Mouse (Mus musculus) liver, adult 2 months (tissue): ENCODE results near the gene Rfx1. TPM values are rescaled to one million over a fixed set of nuclear protein-coding genes. Genes with fewer than 3 reads are reported as not detected.

ENCODE experiments used
- DNase-seq: peaks from one replicate; pipeline ENCODE4 v3.0.0-alpha.2; 2011; ENCODE audit warnings: low read depth, low spot score; ENCODE audit errors: extremely low read depth
- H3K27ac ChIP-seq: fragments of 200-500 bp; replicated peaks from 2 replicates; pipeline ENCODE4 v1.5.1; 2012; ENCODE audit warnings: low read depth, mild to moderate bottlenecking, control low read depth, inconsistent platforms, low read length; ENCODE audit not compliant: insufficient read depth
- H3K27me3 ChIP-seq: fragments of 200-500 bp; 2 replicates; pipeline ENCODE4 v1.6.1; 2012; ENCODE audit warnings: mild to moderate bottlenecking, moderate library complexity, low read length, inconsistent platforms; ENCODE audit not compliant: control insufficient read depth, insufficient read depth
- H3K36me3 ChIP-seq: fragments of 200-500 bp; 2 replicates; pipeline ENCODE4 v1.6.1; 2012; ENCODE audit warnings: low read length, inconsistent platforms; ENCODE audit not compliant: control insufficient read depth, insufficient read depth
- H3K4me1 ChIP-seq: fragments of 200-500 bp; 2 replicates; pipeline ENCODE4 v1.6.1; 2011; ENCODE audit warnings: low read length; ENCODE audit not compliant: control insufficient read depth, insufficient read depth
- H3K4me3 ChIP-seq: fragments of 200-500 bp; 2 replicates; pipeline ENCODE4 v1.5.1; 2011; ENCODE audit warnings: low read depth, mild to moderate bottlenecking, control low read depth, low read length, moderate library complexity; ENCODE audit not compliant: insufficient read depth
- H3K79me2 ChIP-seq: fragments of 200-500 bp; 2 replicates; pipeline ENCODE4 v1.6.1; 2012; ENCODE audit warnings: inconsistent platforms, mild to moderate bottlenecking, low read length, moderate library complexity; ENCODE audit not compliant: control insufficient read depth, insufficient read depth
- H3K9ac ChIP-seq: fragments of 200-500 bp; 2 replicates; pipeline ENCODE4 v1.6.1; 2012; ENCODE audit warnings: low read depth, mild to moderate bottlenecking, control low read depth, inconsistent platforms, low read length
- CTCF ChIP-seq: fragments of 200-500 bp; IDR thresholded peaks from 2 replicates; pipeline ENCODE4 v1.5.1; 2011; ENCODE audit warnings: low read depth, low read length, control low read depth
- POLR2A ChIP-seq: fragments of 200-500 bp; IDR thresholded peaks from 2 replicates; pipeline ENCODE4 v1.6.1; 2011; ENCODE audit warnings: low read length, control low read depth; ENCODE audit not compliant: insufficient read depth; ENCODE audit errors: extremely low read depth
- WGBS: fragments of 180-500 bp; shearing (Covaris S2); methylation state at CpG from one replicate; pipeline ENCODE4 v1.1.7; 2018; 5-methylcytosine and 5-hydroxymethylcytosine counted together
- polyA plus RNA-seq: library from polyadenylated mRNA; depleted of rRNA; stranded (reverse); fragments of >200 nt; gene quantifications from 2 replicates; pipeline ENCODE4 v1.2.3, GENCODE M21; 2012
- total RNA-seq: library from RNA; depleted of rRNA; stranded (reverse); fragments of >200 nt; gene quantifications from 2 replicates; pipeline ENCODE4 v1.2.3, GENCODE M21; 2014

Gene Rfx1
- total and polyA plus RNA-seq, 2 experiments, result 1.8 to 8.3 TPM

GRCm38 (mm10) chr8:84104697-84105609, 38.3 kb downstream of the Rfx1 start, which contains the start of gene Dcaf15:
Gene Dcaf15, minus strand, starts transcription at chr8:84104768.
- WGBS, result 13% methylated on average over 42 of the region's 42 CpGs
- H3K4me1 ChIP-seq, result peaks cover 4% of the 10 kb centered on the region
- no peak for TF ChIP-seq CTCF
- TF ChIP-seq POLR2A, result no peak
- peak within 1 kb of the TSS; percentile 71 for H3K4me3 ChIP-seq
- no peaks in the 10 kb centered on the region for H3K36me3 ChIP-seq
- peaks cover 5% of the 10 kb centered on the region; the same call in 1 of the 2 replicates for H3K79me2 ChIP-seq
- no peak within 1 kb of the TSS for H3K27ac ChIP-seq
- peak; percentile 98 for DNase-seq
- H3K9ac ChIP-seq, result peak within 1 kb of the TSS; percentile 58
- no peaks in the 10 kb centered on the region for H3K27me3 ChIP-seq

- H3K4me1 ChIP-seq, result peaks cover 4% of the 10 kb centered on the region
- no peak for TF ChIP-seq POLR2A
- TF ChIP-seq CTCF, result no peak
- no peaks in the 10 kb centered on the region for H3K27me3 ChIP-seq
- H3K79me2 ChIP-seq, result peaks cover 5% of the 10 kb centered on the region; the same call in 1 of the 2 replicates
- no peak overlapping the region for H3K27ac ChIP-seq
- no peaks in the 10 kb centered on the region for H3K36me3 ChIP-seq
- DNase-seq, result no peak
- H3K9ac ChIP-seq, result no peak overlapping the region
- WGBS, result 75% methylated on average over 2 of the region's 2 CpGs
- H3K4me3 ChIP-seq, result no peak overlapping the region
These were observed 39.0 kb downstream of the Rfx1 start for GRCm38 (mm10) chr8:84105676-84106075.

- Histone ChIP-seq H3K27ac (no peak overlapping the region), H3K36me3 (no peaks in the 10 kb centered on the region), H3K27me3 (no peaks in the 10 kb centered on the region), H3K79me2 (peaks cover 5% of the 10 kb centered on the region; the same call in 1 of the 2 replicates), H3K4me1 (peaks cover 4% of the 10 kb centered on the region), H3K4me3 (no peak overlapping the region), H3K9ac (no peak overlapping the region)
- TF ChIP-seq CTCF (no peak), POLR2A (no peak)
- DNase-seq, result no peak
- WGBS, result 70% methylated on average over 6 of the region's 6 CpGs
These were observed 39.8 kb downstream of the Rfx1 start for GRCm38 (mm10) chr8:84106216-84107040.

- no peaks in the 10 kb centered on the region for H3K27me3 ChIP-seq
- no peak for TF ChIP-seq POLR2A
- TF ChIP-seq CTCF, result no peak
- WGBS, result 86% methylated on average over 6 of the region's 6 CpGs
- no peaks in the 10 kb centered on the region for H3K36me3 ChIP-seq
- no peak for DNase-seq
- H3K79me2 ChIP-seq, result no peaks in the 10 kb centered on the region
- H3K9ac ChIP-seq, result no peak overlapping the region
- no peaks in the 10 kb centered on the region for H3K4me1 ChIP-seq
- no peak overlapping the region for H3K4me3 ChIP-seq
- H3K27ac ChIP-seq, result no peak overlapping the region
These were observed 49.0 kb downstream of the Rfx1 start for GRCm38 (mm10) chr8:84115646-84116045.

- WGBS, result 90% methylated on average over 3 of the region's 3 CpGs
- no peak for TF ChIP-seq CTCF
- TF ChIP-seq POLR2A, result no peak
- Histone ChIP-seq H3K27me3 (no peaks in the 10 kb centered on the region), H3K79me2 (no peaks in the 10 kb centered on the region), H3K27ac (no peak overlapping the region), H3K9ac (no peak overlapping the region), H3K4me3 (no peak overlapping the region), H3K4me1 (no peaks in the 10 kb centered on the region), H3K36me3 (no peaks in the 10 kb centered on the region)
- no peak for DNase-seq
These were observed 55.5 kb downstream of the Rfx1 start for GRCm38 (mm10) chr8:84122151-84122550.

- Histone ChIP-seq H3K9ac (no peak within 1 kb of the TSS), H3K27me3 (no peaks in the 10 kb centered on the region), H3K4me3 (no peak within 1 kb of the TSS), H3K36me3 (no peaks in the 10 kb centered on the region), H3K4me1 (no peaks in the 10 kb centered on the region), H3K27ac (no peak within 1 kb of the TSS), H3K79me2 (no peaks in the 10 kb centered on the region)
- no peak for DNase-seq
- TF ChIP-seq CTCF (no peak), POLR2A (no peak)
- 83% methylated on average over 9 of the region's 9 CpGs for WGBS
These were observed 59.0 kb downstream of the Rfx1 start, which contains the start of gene Podnl1 for GRCm38 (mm10) chr8:84125656-84126055. Gene Podnl1, plus strand, starts transcription at chr8:84125989.
